Mouse (Mus musculus) 416B (cell line): Measurements from ENCODE around the gene Cwc27.

ENCODE experiments used
- DNase-seq: peaks from one replicate; pipeline ENCODE4 v3.0.0; 2011; ENCODE audit warnings: low read depth

Cwc27 gene

DNA sequence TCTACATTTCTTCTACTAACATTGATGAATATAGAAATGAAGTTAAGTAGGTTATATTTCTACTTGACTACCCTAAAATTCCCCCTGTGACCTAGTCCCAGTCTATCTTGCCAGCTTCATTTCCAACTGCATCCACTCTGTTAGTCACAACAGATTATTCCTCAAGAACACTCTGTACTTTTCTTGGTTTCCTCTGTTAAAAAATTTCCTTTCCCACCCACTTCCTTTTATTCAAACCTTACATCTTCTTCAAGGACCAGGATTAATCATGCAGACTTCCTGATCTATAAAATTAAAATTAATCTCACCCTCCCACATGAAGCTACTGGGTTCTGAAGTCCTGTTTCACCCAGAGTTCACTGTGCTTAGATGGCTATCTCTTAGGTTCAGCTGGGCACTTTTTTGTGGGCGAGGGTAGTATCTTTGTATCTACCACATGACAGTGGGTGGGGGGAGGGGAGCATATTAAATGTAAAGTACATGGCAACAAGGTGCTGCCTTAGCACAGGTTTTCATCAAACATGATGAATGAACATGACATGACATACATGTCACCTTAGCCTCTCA is 37.8 kb downstream of the Cwc27 start:
- peak; percentile 71 for DNase-seq

DNA sequence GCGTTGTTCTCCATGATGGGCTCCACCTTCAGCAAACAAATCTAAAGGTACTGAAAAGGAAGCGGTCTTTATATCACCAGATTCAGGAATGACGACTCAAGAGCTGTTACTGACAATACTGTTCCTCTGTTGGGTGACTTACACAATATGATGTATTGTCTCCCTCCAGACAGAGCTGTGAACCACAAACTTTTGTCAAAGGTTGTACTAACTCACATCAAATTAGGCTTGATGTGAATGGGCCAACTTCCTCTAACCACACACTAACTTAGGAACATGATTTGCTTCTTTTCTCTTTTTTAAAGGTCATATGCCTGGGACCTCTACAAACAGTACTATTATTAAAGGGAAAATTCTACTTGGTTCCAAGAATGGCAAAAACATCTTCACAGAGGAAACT is 53.7 kb downstream of the Cwc27 start:
- DNase-seq: peak; percentile 10

DNA sequence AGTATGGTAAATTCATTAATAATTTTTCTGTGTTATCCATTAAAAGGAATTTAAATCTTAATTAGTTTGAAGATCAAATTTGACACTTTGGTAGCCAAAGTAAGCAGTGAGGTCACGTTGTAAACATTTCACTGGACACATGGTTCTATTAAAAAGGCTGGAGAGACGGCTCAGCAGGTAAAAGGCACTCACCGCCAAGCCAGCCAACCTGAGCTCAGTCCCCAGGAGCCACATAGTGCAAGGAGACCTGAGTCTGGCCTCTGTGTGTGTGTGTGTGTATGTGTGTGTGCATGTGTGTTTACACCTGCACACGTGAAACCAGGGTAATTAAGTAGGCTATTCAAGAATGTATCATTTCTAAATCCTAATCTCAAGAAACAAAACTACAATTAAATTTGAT is 54.5 kb downstream of the Cwc27 start:
- no peak for DNase-seq

DNA sequence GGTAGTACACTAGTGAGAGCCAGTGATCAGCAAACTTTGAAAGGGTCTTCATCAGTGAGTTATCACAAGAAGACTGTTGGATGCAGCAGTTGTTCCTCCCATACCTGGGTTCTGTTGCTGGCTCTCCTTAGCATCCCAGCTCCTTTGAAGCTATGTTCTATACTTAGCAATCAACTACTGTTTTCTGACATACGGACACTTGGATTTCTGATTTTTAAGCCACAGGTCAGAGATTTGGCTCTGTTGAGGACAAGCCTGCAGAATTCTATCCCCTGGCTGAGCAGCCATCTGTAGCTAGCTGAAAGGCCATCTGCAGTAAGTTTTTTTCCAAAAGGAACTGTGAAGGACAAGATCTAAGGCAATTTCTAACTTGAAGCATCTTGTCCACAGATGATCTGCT is 57.6 kb downstream of the Cwc27 start:
- DNase-seq: no peak

DNA sequence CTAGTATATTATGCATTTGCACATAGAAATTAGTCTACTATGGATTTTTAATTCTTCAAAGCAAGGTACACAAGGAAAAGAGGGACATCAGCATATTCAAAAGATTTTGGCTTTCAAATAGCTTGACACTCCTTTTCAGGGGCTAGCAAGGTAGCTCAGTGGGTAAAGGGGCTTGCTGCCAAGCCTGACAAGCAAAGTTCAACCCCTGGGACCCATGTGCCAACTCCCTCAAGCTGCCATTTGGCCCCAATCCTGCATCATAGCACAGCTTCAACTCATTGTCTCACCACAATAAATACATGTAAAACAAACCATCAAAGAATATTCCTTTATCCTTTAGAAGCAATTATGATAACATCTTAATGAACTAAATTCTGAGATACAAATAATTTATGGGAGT is 69.9 kb downstream of the Cwc27 start:
- DNase-seq: no peak

DNA sequence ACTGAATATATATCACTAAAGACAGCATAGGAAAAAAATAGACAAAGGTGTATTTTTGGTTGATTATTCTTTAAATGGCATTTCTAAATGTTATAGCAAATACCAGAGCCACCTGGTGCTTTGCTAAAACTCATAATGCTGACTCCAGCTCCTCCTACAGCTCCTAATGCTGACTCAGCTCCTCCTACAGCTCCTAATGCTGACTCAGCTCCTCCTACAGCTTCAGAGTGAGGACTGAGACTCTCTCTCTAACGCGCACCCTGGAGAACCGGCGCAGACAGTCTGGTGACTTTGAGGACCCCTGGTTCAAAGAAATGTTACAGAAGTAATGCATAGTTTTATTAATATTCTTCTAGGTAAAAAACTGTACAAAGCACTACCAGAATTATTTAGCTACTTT is 74.1 kb downstream of the Cwc27 start:
- no peak for DNase-seq

DNA sequence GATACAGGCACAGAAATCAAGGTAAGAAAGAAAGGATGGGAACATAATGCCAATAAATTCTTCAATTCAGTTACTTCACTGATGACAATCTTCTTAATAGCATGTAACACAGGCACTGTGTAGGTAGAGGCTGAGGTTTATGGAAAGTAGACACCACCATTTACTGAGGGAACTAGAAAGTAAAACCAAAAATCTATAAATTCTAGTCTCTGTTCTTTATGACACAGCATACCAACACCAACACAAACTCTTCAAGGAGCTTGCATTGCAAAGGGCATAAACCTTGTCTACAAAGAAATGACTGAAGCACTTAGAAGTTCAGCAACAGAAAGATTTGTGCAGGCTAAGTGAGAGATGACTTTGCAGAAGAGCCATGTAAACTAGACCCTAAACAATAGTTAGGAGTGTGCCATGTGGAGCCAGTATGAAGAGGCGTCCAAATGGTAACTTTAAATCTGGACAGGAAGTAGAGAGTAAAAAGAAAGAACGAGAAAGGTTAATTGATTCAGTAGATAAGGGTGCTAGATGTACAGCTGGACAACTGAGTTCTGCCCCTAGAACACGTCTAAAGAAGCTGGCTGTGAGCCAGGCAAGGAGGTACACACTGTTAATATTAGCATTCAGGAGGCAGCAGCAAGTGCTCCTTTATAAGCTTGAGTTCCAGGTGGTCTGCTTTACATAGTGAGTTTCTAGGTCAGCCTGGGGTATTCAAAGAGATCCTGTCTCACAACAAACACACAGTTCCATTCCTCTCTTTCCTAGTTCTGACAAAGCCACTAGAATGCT is 87.5 kb downstream of the Cwc27 start:
- DNase-seq: no peak

DNA sequence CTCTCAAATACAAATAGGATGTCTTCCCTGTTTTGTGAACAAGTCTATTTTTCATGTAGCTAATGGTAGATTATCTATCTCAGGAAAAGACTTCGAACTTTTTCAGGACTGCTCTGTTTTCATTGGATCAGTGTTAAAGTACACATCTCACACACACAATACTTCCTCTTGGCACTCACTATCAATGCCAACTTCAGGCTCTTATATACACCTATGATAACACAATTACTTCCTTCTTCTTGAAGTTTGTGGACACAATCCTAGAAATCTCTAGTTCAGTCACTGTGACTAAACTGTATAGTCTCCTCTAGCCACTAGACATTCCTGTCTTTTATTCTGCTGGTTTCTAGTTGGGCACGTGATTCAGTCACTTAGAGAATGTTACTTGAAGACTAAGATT is 89.3 kb downstream of the Cwc27 start:
- DNase-seq: no peak

DNA sequence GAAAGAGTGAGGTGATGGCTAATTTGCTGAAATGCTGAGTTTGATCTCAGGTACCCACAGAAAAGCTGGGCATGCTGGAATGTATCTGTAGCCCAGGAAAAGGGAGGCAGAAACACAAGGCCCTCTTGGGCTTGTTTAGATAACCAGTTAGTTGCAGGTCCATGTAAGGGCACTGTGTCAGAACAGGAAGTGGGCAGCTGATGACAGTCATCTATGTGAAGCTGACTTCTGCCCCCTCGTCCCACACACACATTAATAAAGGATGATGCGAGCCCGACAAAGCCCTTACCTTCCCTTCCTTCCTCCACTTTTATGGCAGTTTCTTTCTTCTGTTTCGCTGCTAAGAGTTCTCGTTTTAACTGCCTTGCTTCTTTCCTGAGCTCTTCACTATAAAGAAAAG is 96.8 kb downstream of the Cwc27 start:
- DNase-seq: peak; percentile 49

DNA sequence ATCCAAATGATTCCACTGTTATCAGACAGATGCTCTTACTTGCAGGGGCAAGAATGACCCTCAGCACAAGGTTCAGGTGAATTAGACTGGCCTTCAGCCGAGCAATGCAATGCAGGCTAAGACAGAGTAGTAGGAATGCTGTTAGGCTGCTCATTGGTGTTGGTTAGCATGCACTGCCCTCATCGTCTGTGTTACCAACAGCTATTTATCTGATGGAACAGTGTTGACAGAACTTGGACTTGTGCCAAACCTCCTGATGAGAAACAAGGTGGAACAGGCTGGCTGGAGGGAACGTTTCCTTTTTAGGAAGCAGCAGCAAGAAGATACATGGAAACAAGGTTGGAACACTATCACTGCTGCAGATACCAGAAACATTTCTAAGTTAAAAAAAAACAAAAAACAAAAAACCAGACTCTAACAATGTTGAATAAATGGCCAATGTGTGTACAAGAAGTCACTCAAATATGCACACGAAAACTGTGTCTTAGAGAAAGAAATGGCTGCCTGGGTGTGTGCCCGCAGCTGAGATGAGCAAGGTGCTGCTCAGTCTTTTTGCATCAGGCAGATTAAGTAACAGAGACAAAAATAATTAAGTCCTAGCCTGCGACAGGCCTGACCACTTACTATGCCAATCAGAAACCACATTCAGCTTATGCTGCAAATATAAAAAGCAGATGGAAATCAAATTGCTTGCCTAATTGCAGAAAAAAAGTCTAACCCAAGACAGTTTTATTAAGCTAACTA is 122.2 kb downstream of the Cwc27 start:
- peak; percentile 55 for DNase-seq

DNA sequence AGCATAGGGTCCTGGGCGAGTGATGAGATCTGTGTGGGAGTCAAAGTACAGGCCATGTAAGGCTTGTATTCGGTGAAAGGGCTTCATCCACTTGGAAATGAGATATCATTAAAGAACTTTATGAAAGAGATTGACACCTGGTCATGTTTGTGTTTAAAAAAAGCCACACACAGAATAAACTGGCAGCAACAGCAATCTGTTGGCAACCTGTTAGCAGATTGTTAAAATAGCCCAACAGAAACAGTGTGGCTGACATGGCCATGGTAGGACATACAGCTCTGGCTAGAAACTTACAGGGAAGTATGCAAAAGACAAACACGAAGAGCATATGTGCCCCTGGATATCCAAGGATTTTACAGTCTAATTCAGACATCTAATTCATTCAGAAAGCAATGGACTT is 124.2 kb downstream of the Cwc27 start:
- no peak for DNase-seq

DNA sequence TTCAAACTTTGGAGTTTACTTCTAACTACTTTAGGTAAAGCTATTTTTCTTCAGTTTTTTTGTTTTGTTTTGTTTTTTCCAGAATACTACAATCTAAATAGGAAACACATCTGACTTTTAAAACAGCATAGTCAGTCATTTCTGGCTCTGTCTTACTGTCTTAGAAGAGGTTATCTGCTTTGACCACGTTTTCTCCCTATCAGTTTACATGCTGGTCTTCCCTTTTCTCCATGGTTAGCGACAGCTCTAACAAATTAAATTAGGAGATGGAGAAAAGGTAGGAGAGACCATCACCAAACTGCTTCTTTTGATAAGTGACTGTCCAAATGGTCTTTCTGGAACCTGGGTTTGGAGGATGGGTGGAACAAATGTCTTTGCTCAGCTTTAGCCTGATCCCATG is 131.4 kb downstream of the Cwc27 start:
- no peak for DNase-seq

DNA sequence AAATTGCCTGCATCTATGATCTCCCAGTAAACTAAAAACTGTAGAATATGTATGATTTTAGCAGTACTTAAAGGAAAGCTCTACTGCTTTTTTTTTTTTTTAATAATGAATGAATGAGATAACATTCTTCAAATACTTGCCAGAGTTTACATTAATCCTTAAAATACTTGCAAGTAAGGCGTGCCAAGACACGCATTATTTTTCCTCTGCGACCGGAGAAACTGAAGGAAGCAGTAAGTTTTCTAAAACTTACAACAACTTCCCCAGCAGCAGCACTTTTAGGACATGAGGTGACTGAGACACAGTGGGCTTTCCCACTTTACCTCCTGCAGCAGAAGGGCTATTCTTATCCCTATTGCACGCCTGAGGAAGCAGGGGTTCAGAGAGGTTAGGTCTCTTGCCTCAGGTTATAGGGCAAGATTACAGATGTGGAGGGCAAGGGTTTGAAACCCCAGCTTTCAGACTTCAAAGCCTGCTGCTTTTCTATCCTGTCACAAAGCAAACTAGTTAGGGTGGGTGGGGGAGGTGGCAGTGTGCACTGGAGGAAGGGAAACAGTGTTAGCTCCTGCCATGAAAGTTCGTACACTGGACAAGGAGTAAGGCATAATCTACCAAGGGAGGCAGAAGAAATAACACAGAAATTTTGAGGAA is 132.5 kb downstream of the Cwc27 start:
- DNase-seq: no peak

DNA sequence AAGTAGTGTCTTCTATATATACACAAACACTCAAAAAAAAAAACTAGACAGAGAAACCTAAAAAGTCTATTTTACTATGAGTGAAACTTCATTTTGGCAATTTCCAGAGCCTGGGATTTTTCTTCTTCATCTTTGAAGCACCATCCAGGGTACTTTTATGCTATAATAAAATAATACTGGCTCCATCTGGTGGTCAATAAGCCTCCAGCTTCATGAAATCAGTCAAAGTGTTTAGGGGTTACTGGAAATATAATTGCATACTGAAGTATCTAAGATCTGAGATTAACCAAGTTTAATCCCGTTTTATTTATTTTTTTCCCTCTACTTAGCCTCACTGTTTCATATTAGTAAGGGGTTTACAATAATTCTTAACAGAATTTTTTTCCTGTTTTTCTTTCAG is 135.7 kb downstream of the Cwc27 start:
- peak; percentile 56 for DNase-seq

DNA sequence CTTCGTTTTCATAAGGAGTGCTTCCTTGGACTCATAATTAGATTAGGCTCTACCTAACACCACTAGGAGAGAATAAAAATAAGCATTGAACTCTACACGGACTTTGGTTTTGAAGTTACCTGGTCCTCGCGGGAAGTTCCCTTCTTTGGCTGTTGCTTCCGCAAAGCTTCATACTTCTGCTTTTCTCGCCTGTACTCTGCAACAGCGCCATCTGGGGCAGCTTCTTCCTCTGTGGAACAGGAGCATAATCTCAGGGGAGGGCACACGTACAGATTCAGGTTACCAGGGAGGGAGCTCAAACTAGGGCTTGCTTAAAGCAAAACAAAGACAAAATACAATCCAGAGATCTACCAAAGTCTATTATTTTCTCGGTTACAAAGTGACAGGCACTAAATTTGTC is 155.8 kb downstream of the Cwc27 start:
- DNase-seq: peak; percentile 31

DNA sequence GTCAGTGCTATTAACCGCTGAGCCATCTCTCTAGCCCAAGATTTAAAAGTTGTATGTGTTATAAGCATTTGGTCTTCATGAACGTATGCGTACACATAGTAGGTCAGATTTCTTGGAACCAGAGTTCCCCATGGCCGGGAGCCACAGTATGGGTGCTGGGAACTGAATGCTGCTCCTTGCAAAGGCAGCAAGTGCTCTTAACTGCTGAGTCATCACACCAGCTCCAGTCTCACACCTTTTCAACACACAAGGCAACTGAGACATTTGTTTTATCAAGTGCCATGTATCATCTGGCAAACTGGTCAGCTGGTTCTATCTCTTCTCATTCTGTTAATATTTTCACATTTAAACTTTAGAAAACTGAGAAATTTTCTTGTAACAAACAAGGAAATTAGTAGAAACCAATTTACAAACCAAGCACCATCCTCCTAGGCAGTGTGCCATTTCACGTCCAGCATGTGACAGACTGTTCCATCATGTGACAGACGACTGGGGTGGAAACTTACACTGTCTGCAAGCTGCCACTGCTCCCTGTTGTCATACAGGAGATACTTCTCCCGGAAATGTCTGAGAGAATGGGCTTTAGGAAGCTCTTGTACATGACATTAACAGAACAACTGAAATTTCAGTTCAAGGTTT is 156.8 kb downstream of the Cwc27 start:
- no peak for DNase-seq

DNA sequence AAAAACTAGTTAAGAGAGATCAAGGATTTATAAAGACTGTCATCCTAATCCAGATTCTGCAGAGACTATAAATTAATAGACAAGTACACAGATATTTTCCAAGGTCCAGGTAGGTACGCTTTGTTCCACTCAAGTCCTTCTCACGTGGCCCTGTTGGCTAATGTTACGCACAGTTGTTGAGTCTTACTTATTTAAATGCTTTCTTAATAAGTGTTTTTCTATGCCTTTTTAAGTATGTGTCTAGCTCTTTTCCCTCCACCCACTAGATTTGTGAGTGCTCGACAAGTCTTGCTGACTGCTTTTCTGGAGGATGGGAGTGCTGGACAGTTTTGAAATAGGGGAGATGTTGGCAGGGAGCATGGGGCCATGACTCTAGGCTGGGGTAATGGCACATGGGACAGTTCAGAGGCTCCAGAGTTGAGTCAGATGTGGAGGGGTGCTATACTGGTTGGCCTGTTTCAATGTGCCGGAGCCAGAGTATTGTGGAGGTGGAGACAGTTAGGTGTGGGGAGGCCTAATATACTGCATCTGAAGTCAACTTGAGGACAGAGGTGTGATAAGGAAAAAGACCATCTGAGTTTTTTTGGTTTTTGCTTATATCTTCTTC is 160.2 kb downstream of the Cwc27 start:
- no peak for DNase-seq

DNA sequence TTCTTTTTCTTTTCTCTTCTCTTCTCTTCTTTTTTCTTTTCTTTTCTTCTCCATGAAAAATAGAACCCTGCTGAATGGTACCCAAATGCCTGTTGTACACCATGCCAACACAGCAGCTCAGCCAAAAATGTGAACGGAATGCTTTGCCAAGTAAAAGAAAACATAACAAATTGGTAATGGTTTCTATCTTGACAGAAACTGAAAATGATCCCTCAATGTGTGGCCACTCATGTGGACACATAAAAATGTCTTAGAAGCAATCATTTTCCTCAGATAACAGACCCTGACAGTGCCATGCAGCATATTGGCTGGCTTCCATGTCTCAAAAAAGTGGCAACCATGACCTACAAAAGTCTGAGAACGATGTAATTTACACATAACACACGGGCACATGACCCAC is 161.8 kb downstream of the Cwc27 start:
- no peak for DNase-seq

DNA sequence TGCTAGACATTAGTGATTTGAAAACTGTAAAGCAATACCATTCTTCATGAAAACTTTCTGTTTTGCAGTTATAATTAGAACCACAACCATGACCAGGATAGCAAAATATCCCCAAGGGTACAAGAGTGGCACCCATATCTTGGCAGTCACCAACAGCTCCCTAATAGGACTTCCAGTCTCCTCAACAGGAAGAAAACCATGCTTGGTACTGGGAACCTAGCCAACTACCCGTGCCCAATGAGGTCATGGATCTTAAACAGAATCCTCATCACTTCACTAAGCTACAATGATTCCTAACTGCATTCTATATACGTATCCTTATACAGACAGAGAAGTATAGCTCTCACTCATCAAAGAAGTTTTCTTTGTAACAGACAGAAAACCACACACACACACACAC is 165.2 kb downstream of the Cwc27 start:
- peak; percentile 34 for DNase-seq

DNA sequence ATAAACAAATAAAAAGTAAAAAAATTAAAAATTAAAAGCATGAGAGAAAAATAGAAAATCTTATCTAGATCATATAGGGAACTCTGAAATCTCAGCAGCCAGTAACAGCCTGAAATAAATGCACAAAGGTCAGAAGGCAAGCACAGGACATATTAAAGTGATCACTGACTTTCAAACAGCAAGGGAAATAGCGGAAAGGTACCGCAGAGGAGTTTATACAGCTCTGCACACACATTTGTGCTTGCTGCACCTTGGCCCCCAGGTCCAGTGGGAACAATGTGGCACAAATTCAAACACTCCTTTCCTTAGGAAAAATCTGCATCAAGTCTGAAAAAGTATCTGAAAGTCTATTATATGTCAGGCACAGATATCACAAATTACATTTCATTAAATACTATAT is 166.3 kb downstream of the Cwc27 start:
- DNase-seq: no peak

DNA sequence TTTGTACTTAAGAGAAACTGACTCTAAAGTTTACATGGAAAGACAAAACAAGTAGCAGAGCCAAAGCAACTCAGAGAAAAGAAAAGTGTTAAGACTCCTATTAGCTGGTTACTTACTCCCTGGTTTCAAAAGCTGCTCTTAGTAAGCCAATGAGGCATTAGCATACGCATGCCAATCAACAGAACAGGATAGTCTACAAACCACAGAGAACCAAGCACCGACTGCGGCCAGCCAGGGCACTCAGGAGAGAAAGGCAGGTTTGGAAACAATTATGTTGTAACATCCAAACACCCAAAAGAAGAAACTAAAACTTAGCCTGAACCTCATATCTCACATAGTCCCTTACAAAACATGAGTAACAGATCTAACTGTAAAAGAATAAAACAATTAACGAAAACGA is 166.8 kb downstream of the Cwc27 start:
- DNase-seq: peak; percentile 36
